Mouse (Mus musculus) 416B (cell line): ENCODE measurements around the gene Olfr1355.
"Not testable (repeated sequence)": the region's sequence is repeated elsewhere in the genome, so short reads cannot be mapped to it uniquely, and the experiment has no call there.

ENCODE experiments used
- DNase-seq: peaks from one replicate; pipeline ENCODE4 v3.0.0; 2011; ENCODE audit warnings: low read depth

Olfr1355 gene

DNA sequence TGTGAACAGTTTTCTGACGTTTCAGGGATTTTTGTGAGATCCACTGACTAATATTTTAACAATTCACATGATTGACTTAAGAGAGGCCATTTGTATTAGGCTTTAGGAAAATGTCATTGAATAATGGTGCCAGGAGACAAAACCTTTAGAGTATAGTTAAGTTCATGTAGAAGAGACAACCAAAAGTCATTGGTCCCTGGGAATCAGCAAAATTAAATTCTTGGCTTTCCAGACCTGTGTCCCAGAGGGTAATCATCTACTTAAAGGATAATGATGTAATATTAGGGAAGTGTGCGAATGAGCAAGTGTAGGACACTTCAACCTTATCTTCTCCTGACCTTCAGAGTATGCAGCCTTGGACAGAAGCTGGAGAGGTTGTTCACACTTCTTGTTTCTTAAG lies at the start of gene Olfr1355:
Gene Olfr1355, plus strand, starts transcription at position 301 of the 400 bp plus-strand sequence.
- no peak for DNase-seq

GRCm38 (mm10) chr10:78840456-78840855 lies 34.9 kb upstream of the Olfr1355 start:
- DNase-seq: not testable (repeated sequence)

GRCm38 (mm10) chr10:78852066-78852465 lies 23.3 kb upstream of the Olfr1355 start, which contains the start of gene Olfr1356:
Olfr1356 (minus strand) TSS chr10:78852166.
- DNase-seq: no peak

DNA sequence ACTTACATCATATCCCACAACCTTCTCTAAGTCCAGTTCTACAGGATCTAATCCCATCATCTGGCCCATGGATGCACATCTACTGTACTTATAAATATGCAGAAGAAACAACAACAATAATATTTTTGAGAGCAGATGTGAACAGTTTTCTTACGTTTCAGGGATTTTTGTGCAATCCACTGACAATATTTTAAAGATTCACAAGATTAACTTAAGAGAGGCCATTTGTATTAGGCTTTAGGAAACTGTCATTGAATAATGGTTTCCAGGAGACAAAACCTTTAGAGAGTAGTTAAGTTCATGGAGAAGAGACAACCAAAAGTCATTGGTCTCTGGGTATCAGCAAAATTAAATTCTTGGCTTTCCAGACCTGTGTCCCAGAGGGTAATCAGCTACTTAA lies 37.5 kb downstream of the Olfr1355 start, which contains the start of gene Olfr1354:
Gene Olfr1354, plus strand, starts transcription at position 301 of the 400 bp plus-strand sequence.
- not testable (repeated sequence) for DNase-seq
